In genomic region chr15:98823434-98823833, GRCm38 (mm10) we compare ENCODE assay signal across 17 mouse cellular contexts. TPM values are rescaled to one million over a fixed set of nuclear protein-coding genes. Genes with fewer than 3 reads are reported as not detected.
A peak's percentile ranks its signal among the peaks of the same experiment; 100 is the strongest.
DNase-seq lines count a peak whose midpoint lies in the region; ATAC-seq and TF ChIP-seq lines count a peak whose summit lies in the region.
"Had no signal": no experiment of that assay in that cellular context is flagged by ENCODE, and none has a peak within 500 bp of the region (broad histone marks: within the 10 kb centered on the region; RNA-seq: fewer than 3 reads in every experiment).

No protein-coding gene starts in this region.

- no peak overlapping the region for H3K4me3 ChIP-seq in layer of hippocampus, adult 2 months
- H3K4me3 ChIP-seq: embryonic facial prominence, embryonic 13.5 days; forebrain, embryonic 13.5 days; heart, embryonic 15.5 days; hindbrain, embryonic 15.5 days; limb, embryonic 12.5 days; stomach, embryonic 15.5 days had no signal

- H3K27ac ChIP-seq in layer of hippocampus, adult 2 months, result no peak overlapping the region
- H3K27ac ChIP-seq: embryonic facial prominence, embryonic 13.5 days; forebrain, embryonic 13.5 days; heart, embryonic 15.5 days; hindbrain, embryonic 15.5 days; limb, embryonic 12.5 days; macrophage; stomach, embryonic 15.5 days had no signal

- peak; percentile 71 for DNase-seq in CD4-positive, CD25-positive, alpha-beta regulatory T cell, adult 2 months (ENCODE audit: low read depth, low spot score)
- no peak for DNase-seq in layer of hippocampus, adult 2 months (ENCODE audit: low spot score in 2 of 2)
- DNase-seq in layer of hippocampus, adult 9-10 months (ENCODE audit: low spot score), result no peak
- DNase-seq in A20 (ENCODE audit: low read depth, low spot score), result peak; percentile 46
- peak; percentile 34 for DNase-seq in T-cell, adult 2 months (ENCODE audit: low spot score)
- no peak for DNase-seq in testis, postnatal 10 days (ENCODE audit: low spot score)
- no peak for DNase-seq in layer of hippocampus, adult 18-20 months (ENCODE audit: low spot score in 2 of 2)
- DNase-seq: cerebellum, postnatal 36 days; gastrocnemius, postnatal 10 days had no signal

- TF ChIP-seq CTCF in layer of hippocampus, adult 2 months (conservative IDR thresholded peaks at IDR 0.05), result peak; percentile 62

- no peak for ATAC-seq in CD4-positive, CD25-positive, alpha-beta regulatory T cell, adult 4 months
- ATAC-seq: forebrain, embryonic 13.5 days had no signal

RNA-seq across cellular contexts. Expression of gene Prkag1, which starts 7.9 kb away (rescaled TPM):
- 100 to 1,000 TPM; 126 to 187 TPM for polyA plus RNA-seq in CD4-positive, CD25-positive, alpha-beta regulatory T cell, adult 4 months (2017; shearing (Covaris generic))
- 10 to 100 TPM; 50.3 to 51.9 TPM for total RNA-seq in layer of hippocampus, adult 2 months (2021)
- total RNA-seq in layer of hippocampus, adult 18-20 months (2021), result 10 to 100 TPM; 50.6 to 51.1 TPM

RNA-seq across cellular contexts. Expression of gene Ddn, which starts 14.1 kb away (rescaled TPM):
- polyA plus RNA-seq in CD4-positive, CD25-positive, alpha-beta regulatory T cell, adult 4 months (2017; shearing (Covaris generic)), result not detected
- 1,000 to 10,000 TPM; 1,636 to 1,683 TPM for total RNA-seq in layer of hippocampus, adult 2 months (2021)
- total RNA-seq in layer of hippocampus, adult 18-20 months (2021), result 1,000 to 10,000 TPM; 1,780 to 1,859 TPM
- polyA plus RNA-seq: embryonic facial prominence, embryonic 13.5 days; limb, embryonic 12.5 days; macrophage; stomach, embryonic 15.5 days had no signal

RNA-seq across cellular contexts. Expression of gene Wnt1, which starts 33.8 kb away (rescaled TPM):
- not detected for polyA plus RNA-seq in CD4-positive, CD25-positive, alpha-beta regulatory T cell, adult 4 months (2017; shearing (Covaris generic))
- not detected for total RNA-seq in layer of hippocampus, adult 2 months (2021)
- total RNA-seq in layer of hippocampus, adult 18-20 months (2021), result not detected
- total RNA-seq: gastrocnemius, postnatal 10 days had no signal
- polyA plus RNA-seq: embryonic facial prominence, embryonic 13.5 days; forebrain, embryonic 13.5 days; heart, embryonic 15.5 days; limb, embryonic 12.5 days; macrophage; stomach, embryonic 15.5 days had no signal

RNA-seq across cellular contexts. Expression of gene Wnt10b, which starts 45.5 kb away (rescaled TPM):
- not detected for polyA plus RNA-seq in CD4-positive, CD25-positive, alpha-beta regulatory T cell, adult 4 months (2017; shearing (Covaris generic))
- under 1 TPM; 0.15 to 0.38 TPM for total RNA-seq in layer of hippocampus, adult 2 months (2021)
- total RNA-seq in layer of hippocampus, adult 18-20 months (2021), result under 1 TPM; 0.23 to 0.64 TPM
- polyA plus RNA-seq: forebrain, embryonic 13.5 days; heart, embryonic 15.5 days; hindbrain, embryonic 15.5 days; macrophage had no signal

RNA-seq across cellular contexts. Expression of gene Kmt2d, which starts 47.6 kb away (rescaled TPM):
- 10 to 100 TPM; 30.9 to 38.6 TPM for polyA plus RNA-seq in CD4-positive, CD25-positive, alpha-beta regulatory T cell, adult 4 months (2017; shearing (Covaris generic))
- 100 to 1,000 TPM in 1 of 2 experiments, 10 to 100 TPM in 1; 89.3 to 106 TPM for total RNA-seq in layer of hippocampus, adult 2 months (2021)
- 100 to 1,000 TPM in 1 of 2 experiments, 10 to 100 TPM in 1; 89.1 to 103 TPM for total RNA-seq in layer of hippocampus, adult 18-20 months (2021)

Comparison
In these comparisons a context has a peak if more than half of its experiments do, and no peak if none do; other contexts are left out.
1. DNase-seq: peak in CD4-positive, CD25-positive, alpha-beta regulatory T cell, adult 2 months (single experiment), A20 (single experiment) and T-cell, adult 2 months (single experiment); none in layer of hippocampus, adult 2 months (0 of 2), layer of hippocampus, adult 9-10 months (single experiment), testis, postnatal 10 days (single experiment) and layer of hippocampus, adult 18-20 months (0 of 2).